Mouse (Mus musculus) embryo, embryonic 11.5 days (tissue): Measurements from ENCODE around the gene Lck.

Source experiments
- DNase-seq: peaks from one replicate; pipeline ENCODE4 v3.0.0-alpha.2; 2012; ENCODE audit warnings: low read depth, low spot score

Lck gene

DNA sequence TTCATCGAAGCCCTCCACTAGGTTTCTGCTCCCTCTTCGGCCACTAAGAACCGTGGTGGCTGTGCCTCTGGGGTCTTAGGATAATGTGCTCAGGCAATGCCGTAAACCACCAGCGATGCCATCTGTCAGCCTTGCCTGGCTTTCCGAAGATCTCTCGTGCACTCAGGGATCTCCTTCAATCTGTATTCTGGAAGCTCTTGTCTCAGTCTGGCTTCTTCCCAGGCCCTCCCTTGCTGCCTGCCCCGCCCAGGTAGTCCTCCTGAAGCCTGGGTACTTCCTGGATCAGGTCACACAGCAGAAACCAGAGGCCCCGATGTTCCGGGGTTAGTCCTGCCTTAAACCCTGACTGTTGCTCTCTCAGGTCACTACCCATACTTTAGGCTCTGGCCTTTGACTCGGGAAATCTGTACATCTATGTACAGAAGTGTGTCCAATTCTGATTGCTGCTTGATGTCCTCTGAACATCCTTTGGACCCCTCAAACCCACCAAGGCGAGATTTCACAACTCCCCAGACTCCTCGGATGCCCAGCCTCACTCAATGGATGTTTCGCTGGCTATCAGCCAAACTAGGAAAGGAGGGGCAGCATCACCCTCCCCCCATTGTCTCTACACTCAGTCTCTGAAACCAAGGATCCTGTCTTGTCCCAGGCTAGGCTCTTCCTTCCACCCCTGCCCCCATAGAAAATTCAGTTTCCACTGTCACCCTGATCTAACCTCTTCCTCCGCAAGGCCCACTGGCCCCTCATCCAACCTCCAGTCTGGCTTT, 64.4 kb downstream of the Lck start:
- DNase-seq = no peak

DNA sequence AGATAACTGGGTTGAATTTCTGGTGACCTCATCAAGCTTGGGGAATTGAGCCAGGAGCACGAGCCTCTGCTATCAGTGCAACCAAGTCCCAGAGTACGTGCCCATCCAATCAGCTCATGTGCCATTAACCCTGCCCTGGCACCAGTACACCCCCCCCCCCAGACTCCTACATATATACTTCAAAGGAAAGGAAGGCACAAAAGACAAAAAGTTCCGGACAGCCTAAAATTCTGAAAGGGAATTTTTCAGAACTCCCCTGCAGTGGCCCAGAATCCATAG, 65.3 kb downstream of the Lck start:
- no peak for DNase-seq

DNA sequence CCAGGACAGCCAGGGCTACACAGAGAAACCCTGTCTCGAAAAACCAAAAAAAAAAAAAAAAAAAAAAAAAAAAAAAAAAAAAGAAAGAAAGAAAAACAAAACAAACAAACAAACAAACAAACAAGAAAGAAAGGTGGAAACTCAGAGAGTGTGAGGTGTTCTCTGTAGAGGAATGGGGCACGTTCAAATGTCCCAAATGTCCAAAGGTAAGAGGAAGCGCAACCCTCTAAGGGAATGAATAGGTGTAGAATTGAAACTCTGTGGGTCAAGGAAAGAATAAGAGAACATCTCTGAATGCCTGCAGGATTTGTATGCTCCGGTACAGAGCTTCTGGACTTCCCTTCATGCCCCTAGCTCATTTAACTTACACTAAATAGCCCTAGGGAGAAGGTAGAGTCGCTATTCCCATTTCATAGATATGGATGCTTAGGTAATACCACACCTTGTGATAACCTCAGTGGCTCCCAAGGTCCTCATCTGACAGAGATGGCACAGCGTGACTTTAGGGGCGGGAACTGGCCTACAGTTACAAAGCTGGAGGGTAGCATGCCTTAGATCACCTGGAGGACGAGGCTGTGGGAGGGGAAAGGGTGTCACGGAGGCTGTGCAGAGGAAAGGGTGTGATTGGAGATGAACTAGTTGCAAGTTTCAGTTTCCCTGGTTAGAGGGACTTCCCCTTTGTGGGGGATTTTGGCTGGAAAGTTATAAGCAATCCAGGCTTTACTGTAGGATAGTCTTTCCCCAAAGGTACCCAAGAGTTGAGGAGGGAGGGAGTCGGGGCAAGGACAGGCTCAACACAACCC, 65.8 kb downstream of the Lck start:
- DNase-seq = no peak

DNA sequence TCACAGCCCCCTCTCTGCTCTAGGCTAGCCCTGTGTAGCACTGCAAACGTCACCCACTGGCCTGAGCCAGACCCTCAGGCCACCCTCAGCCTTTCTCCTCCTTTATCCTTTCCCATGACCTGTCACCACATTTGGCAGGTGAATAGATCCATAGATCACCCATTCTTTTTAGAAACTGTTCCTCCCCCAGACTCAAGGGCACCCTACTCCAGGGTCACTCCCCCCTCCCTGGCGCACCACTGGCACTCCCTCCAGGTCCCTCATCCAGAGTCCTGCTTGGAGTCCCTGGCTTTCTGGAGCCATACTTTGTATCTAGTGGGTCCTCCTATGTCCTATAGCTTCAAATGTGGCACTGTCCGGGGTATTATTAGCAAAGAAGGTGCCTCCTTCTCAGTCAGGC, 67.9 kb downstream of the Lck start:
- DNase-seq = no peak

DNA sequence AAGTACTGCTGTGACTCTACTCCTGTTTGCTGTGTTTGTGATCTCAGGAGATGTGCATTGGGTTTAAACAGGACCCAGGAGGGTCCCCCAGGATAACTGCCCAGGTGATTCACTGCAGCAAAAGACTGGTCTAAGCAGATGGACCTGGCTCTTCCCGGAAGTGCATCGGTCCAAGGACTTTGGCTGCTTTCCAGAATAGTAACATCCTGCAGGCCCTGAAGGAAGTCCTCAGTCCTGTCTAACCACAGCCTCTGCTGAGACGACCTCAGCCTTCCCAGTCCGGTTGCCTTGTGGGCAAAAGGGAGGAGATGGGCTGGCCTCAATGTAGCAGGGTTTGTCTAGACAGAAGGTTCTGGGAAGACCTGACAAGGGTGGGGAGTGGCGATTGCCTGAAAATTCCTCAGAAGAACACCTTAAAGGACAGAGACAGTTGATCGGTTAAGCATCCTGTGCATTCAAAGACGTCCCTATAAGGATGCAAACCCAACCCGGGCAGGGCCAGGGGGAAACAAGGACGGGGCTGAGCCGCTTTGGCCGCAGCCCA, 70.5 kb downstream of the Lck start:
- no peak for DNase-seq

DNA sequence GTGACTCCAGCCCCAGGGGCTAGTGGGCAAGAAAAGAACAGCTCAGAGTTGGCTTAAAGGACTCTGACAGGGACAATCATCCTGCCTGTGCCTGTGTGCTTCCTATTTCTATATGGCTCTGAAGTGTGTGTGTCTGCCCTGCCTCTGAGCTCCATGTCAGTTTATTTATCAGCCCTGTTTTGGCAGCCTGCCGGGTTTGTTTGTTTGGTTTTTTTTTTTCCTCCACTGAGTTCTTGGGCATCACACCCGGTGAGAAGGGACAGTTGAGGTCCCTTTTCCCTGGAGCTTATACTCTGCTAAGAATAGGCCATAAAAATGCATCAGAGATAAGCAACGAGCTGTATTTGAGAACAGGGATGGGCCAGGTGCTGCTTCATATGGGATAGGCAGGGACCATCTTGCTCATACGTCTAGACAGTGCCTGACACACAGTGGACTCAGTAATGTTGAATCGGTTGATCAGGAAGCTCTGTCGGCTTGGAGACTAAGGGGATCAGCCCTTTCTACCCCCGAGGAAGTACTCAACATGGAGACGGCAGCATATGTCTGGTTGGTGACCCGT, 71.0 kb downstream of the Lck start:
- no peak for DNase-seq

DNA sequence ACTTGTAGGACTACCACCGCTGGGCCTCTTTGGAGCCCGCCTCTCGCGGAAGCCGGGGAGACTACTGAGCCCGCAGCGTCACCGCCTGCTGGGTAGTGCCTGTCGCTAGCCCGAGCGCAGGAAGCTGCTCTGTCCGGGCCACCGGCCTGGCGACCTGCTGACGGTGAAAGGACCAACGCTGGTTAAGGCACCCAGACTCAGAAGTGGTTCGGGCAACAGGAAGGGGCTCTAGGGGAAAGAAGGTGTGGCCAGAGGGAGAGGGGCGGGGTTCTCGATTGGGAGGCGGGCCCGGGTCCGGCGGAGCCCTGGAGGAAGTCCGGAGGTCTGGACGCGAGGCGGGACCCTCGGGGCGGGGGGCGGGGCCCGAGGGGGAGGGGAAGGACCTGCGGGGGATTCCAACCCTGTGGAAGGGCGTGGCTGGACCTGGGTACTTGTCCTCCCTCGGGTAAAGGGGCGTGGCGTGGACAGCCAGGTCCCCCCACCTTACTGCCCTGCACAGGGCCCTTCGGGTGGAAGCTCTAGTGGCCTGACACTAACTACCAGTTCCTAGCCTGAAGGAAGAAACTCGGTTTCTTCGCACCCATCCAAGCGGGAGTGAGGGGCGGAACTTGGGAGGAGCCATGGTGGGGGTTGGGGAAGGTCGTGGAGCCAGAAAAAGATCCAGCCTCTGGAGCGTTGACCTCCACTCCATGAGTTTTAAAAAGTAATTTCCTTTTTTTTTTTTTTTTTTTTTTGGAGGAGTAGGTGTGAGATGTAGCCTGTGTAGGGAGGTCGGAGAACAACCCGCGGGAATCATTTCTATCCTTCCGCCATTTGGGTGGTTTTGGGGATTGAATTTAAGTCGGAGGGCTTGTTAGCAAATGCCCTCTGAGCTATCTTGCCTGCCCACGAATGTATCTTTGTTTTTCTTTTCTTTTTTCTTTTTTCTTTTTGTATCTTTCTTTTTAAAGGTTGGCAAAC, 72.6 kb downstream of the Lck start:
- DNase-seq = peak; percentile 84

DNA sequence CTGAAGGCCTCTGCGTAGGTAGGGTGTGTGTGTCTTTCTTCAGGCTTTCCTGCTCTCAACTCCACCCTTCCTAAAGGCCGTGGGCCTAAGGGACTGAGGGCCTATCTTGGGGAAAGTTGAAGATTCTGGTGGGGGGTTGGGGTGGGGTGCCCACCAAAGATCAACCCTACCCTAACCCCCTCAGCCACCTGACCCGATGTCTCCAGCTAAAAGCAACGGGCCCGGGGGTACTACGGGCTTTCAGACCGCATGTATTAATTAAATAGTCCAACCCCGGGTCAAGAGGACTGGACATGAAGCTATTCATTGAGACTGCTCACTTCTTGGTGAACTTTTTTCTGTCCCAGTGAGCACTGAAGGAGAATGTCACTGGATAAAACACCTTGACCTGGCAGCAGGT, 73.4 kb downstream of the Lck start:
- no peak for DNase-seq

DNA sequence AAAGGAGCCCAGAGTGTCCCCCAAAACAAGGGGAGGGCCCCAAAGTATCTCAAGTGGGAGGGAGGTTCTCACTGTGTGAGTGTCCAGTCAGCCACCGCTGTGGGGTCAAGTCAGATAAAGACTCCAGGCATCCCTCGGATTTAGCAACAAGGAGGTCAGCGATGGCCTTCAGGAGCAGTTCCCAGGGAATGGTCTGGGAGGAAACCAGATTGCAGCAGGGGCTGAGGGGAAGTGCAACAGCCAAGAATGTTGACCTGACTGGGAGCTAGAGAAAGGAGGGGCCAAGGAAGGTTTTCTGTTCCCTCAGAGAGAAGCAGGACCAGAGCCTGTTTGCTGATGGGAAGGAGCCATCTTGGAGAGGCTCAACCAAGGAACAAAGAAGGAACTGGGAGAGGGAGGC, 74.5 kb downstream of the Lck start:
- DNase-seq = no peak
